Mouse (Mus musculus): Measurements from ENCODE around the gene Megf6. TPM values are rescaled to one million over a fixed set of nuclear protein-coding genes. Genes with fewer than 3 reads are reported as not detected.

Megf6 gene
- total and polyA plus RNA-seq, 3 experiments: not detected

DNA sequence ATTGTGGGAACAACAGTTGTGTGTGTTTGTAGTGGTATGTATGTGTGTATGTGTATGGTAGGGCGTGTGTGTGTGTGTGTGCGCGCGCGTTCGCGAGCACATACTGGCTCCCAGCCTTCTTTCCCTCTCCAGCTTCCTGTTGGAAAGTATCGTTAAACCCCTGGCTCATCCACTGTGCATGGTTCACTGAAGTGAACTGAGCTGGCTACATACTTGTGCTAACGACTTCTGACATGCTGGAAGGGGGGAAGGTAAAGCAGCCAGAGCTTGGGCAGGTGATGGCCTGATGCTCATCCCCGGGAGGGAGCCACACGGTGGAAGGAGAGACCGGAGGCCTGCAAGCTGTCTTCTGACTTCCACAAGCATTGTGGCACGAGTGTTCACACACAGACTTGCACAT lies 40.9 kb downstream of the Megf6 start:
- dilution Hi-C loops (cut with MboI; ENCODE audit: extremely low pct_ligation_motif_present, extremely low pct_unique_long_range_greater_than_20kb, low sequenced_read_pairs) (no loop called here), in situ Hi-C loops (cut with MboI; ENCODE audit: low pct_ligation_motif_present, low pct_unique_long_range_greater_than_20kb, low sequenced_read_pairs) (loop anchor here (25.0 kb wide), 1 partner anchor 601 kb away; no protein-coding TSS in a partner anchor)
- peaks cover 6% of the 10 kb centered on the region for H3K27me3 ChIP-seq (replicated peaks)
- H3K9ac ChIP-seq (ENCODE audit: insufficient read depth, low read depth): no peak overlapping the region
- no peak for TF ChIP-seq BHLHE40 (IDR thresholded peaks at IDR 0.05; ENCODE audit: low read depth, low read length)
- TF ChIP-seq ETS1 (conservative IDR thresholded peaks at IDR 0.05; ENCODE audit: low read depth, low read length): no peak
- TF ChIP-seq USF2 (conservative IDR thresholded peaks at IDR 0.05; ENCODE audit: low read depth, low read length): no peak
- TF ChIP-seq GABPA (IDR thresholded peaks at IDR 0.05; ENCODE audit: insufficient replicate concordance, low read depth, low read length): no peak
- TF ChIP-seq RAD21 (IDR thresholded peaks at IDR 0.05; ENCODE audit: low read depth, low read length): no peak
- no peak for TF ChIP-seq ELF1 (IDR thresholded peaks at IDR 0.05; ENCODE audit: low read depth, low read length)
- TF ChIP-seq ZKSCAN1 (IDR thresholded peaks at IDR 0.05; ENCODE audit: borderline replicate concordance, low read depth, low read length): no peak
- TF ChIP-seq IRF4 (IDR thresholded peaks at IDR 0.05; ENCODE audit: low read depth, low read length): no peak
- TF ChIP-seq CTCF (conservative IDR thresholded peaks at IDR 0.05 in 1 of 2, IDR thresholded peaks at IDR 0.05 in 1 of 2; ENCODE audit: low read depth in 2 of 2, low read length in 2 of 2): no peak
- TF ChIP-seq USF1 (IDR thresholded peaks at IDR 0.05; ENCODE audit: low read depth, low read length): no peak
- no peak for TF ChIP-seq SIN3A (IDR thresholded peaks at IDR 0.05; ENCODE audit: low read length)
- no peak overlapping the region for H3K27ac ChIP-seq (ENCODE audit: insufficient read depth, low read depth)
- no peaks in the 10 kb centered on the region for H3K4me1 ChIP-seq (ENCODE audit: control insufficient read depth in 1 of 2, insufficient read depth in 2 of 2)
- H3K4me2 ChIP-seq (ENCODE audit: insufficient read depth, low read depth, poor library complexity, severe bottlenecking): no peak overlapping the region
- no peak overlapping the region for H3K4me3 ChIP-seq (replicated peaks in 1 of 3; ENCODE audit: low read depth in 2 of 3, low read length in 2 of 3, poor library complexity in 1 of 3)
- no peaks in the 10 kb centered on the region for H3K36me3 ChIP-seq (replicated peaks in 1 of 2; ENCODE audit: control insufficient read depth in 1 of 2, insufficient read depth in 1 of 2, low read length in 1 of 2)
- H3K79me2 ChIP-seq (replicated peaks; ENCODE audit: control insufficient read depth, extremely low read depth, insufficient read depth, poor library complexity, severe bottlenecking): no peaks in the 10 kb centered on the region
- DNase-seq (ENCODE audit: extremely low read depth): no peak
- peaks cover 7% of the 10 kb centered on the region for H3K9me3 ChIP-seq (replicated peaks; ENCODE audit: low read length)

DNA sequence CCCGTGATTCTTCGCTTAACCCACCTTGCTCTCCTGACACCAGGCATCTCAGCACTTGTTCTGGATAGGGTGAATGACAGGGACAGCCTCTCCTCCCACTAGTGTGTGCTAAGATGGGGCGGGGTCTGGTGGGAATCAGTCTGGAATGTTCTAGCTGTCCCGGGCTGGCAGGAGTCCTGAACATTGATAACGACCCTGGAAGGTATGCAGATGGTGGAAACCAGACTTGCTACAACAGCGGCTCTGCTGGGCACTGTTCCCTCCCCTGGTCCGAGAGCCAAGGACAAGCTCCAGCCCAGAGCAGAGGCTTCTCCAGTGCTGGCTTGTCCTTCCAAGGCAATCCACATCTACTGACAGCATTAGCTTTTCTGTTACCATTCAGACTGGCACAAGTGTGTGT lies 43.1 kb downstream of the Megf6 start:
- DNase-seq (ENCODE audit: extremely low read depth): no peak
- Histone ChIP-seq H3K4me3 (replicated peaks in 1 of 3; ENCODE audit: low read depth in 2 of 3, low read length in 2 of 3, poor library complexity in 1 of 3) (no peak overlapping the region), H3K27ac (ENCODE audit: insufficient read depth, low read depth) (no peak overlapping the region), H3K27me3 (replicated peaks) (no peaks in the 10 kb centered on the region), H3K4me1 (ENCODE audit: control insufficient read depth in 1 of 2, insufficient read depth in 2 of 2) (no peaks in the 10 kb centered on the region), H3K36me3 (replicated peaks in 1 of 2; ENCODE audit: control insufficient read depth in 1 of 2, insufficient read depth in 1 of 2, low read length in 1 of 2) (no peaks in the 10 kb centered on the region), H3K9ac (ENCODE audit: insufficient read depth, low read depth) (no peak overlapping the region), H3K9me3 (replicated peaks; ENCODE audit: low read length) (peaks cover 27% of the 10 kb centered on the region), H3K79me2 (replicated peaks; ENCODE audit: control insufficient read depth, extremely low read depth, insufficient read depth, poor library complexity, severe bottlenecking) (no peaks in the 10 kb centered on the region), H3K4me2 (ENCODE audit: insufficient read depth, low read depth, poor library complexity, severe bottlenecking) (no peak overlapping the region)
- in situ Hi-C loops (cut with MboI; ENCODE audit: low pct_ligation_motif_present, low pct_unique_long_range_greater_than_20kb, low sequenced_read_pairs) (loop anchor here (25.0 kb wide), 1 partner anchor 599 kb away; no protein-coding TSS in a partner anchor), dilution Hi-C loops (cut with MboI; ENCODE audit: extremely low pct_ligation_motif_present, extremely low pct_unique_long_range_greater_than_20kb, low sequenced_read_pairs) (no loop called here)
- TF ChIP-seq MAFK (IDR thresholded peaks at IDR 0.05; ENCODE audit: insufficient replicate concordance, low read length) (no peak), UBTF (IDR thresholded peaks at IDR 0.05; ENCODE audit: low read depth, low read length) (no peak), TBP (conservative IDR thresholded peaks at IDR 0.05; ENCODE audit: low read depth, low read length) (no peak), MXI1 (IDR thresholded peaks at IDR 0.05; ENCODE audit: low read depth, low read length) (no peak), CTCF (conservative IDR thresholded peaks at IDR 0.05 in 1 of 2, IDR thresholded peaks at IDR 0.05 in 1 of 2; ENCODE audit: low read depth in 2 of 2, low read length in 2 of 2) (no peak), POLR2A (IDR thresholded peaks at IDR 0.05; ENCODE audit: low read depth, low read length) (no peak), JUND (conservative IDR thresholded peaks at IDR 0.05; ENCODE audit: low read depth, low read length) (no peak), ETS1 (conservative IDR thresholded peaks at IDR 0.05; ENCODE audit: low read depth, low read length) (no peak), CHD2 (IDR thresholded peaks at IDR 0.05; ENCODE audit: low read length) (no peak), MAZ (IDR thresholded peaks at IDR 0.05; ENCODE audit: low read depth, low read length) (no peak)

Measured in CH12.LX (cell line).